Mouse (Mus musculus): ENCODE measurements around the gene Pla2g4b.

Pla2g4b gene

GRCm38 (mm10) chr2:120017599-120017998 is 15.6 kb upstream of the Pla2g4b start:
- DNase-seq = no peak

DNA sequence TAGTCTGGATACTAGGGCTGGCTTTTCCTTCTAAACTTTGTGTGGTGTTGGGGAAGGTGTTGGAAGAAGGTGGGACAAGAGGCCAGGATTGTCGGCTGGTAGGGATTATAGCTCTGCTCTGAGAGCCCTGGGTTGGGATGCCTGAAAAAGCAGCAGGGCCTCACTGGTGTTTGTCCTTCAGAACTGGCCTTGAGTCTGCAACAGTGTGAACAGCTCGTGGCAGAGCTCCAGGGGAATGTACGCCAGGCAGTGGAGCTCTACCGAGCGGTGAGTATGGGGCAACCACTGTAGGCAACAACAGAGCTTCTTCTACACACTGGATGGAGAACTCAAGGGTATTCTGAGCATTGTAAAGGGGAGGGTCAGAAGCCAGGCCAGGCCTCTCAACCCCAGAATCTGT is 8.9 kb upstream of the Pla2g4b start:
- DNase-seq = peak; percentile 22

DNA sequence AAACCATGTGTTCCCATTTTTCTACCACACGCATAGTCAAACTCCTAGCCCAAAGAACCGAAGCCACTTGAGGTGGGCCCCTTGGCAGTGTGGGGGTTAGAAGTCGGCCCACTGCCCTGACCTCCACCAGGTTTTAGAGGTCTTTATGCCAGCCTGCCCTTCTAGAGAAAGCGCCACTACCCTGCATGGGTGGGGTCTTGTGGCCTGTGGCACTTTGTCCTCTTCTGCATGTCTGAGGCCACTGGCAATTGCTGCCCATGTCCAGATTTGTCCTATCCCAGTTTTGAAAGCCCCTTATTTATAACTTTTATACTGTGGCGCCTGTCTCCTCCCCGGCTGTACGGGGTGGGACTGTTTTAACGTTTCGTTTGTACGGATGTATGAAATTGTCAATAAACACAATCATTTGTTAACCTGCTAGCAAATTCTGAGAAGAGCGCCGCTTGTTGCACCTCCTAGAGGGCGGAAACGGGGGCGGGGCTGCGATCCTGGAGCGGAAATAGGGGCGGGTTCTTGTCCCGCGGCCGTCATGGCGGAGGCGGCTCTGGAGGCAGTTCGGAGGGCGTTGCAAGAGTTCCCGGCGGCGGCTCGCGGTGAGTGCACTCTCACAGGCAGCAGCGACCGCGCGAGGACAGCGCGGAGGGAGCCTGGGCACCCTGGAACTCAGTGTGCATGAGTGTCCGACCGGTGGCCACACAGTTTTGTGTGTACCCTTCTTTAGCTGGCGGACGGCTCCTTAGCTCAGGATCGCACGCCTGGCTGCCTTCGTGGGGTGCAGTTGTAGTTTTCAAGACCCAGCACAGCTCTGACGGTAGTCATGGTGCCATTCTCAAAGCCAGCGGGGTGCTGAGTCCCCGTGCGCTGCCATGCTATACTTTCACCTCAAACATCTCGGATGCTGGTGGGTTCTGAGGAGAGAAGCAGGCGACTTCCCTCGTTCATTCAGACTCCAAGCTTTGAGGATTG is 6.0 kb upstream of the Pla2g4b start, which contains the start of the genes Jmjd7 and Gm28042:
Gene Jmjd7, plus strand, starts transcription at position 500 of the 966 bp plus-strand sequence.
Gene Gm28042, plus strand, starts transcription at position 510 of the 966 bp plus-strand sequence.
- DNase-seq = peak; percentile 85

DNA sequence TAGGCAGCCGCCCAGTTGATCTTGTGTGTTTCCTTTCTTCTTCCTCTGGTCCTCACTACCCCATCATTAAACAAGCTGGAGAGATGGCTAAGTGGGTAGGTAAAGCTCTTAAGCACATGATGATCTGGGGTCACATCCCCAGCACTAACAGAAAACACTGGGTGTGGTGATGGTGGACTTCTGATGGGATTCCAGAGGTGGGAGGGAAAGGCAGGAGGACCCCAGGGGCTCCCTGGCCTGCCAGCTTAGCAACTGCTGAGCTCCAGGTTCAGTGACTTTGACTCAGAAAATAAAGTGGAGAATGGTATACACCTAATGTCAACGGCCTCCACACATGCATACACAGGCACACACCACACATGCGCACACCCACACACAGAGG is 5.3 kb upstream of the Pla2g4b start:
- no peak for DNase-seq

DNA sequence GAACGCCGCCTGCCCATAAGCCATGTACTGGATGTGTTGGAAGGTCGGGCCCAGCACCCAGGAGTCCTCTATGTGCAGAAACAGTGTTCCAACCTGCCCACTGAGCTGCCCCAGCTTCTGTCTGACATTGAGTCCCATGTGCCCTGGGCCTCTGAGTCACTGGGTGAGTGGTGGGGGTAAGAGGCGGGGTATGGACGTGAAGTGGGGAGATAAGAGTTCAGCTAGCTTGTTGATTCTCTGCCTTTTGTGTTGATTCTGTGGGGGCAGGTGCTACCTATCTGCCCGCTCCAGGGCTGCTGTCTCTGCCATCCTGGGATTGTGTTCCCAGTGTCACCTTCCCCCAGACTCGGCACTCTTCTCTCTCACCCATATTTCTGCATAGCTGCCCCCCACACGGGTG is 2.8 kb upstream of the Pla2g4b start:
- no peak for DNase-seq

- DNase-seq = no peak
These were observed 509 bp downstream of the Pla2g4b start for GRCm38 (mm10) chr2:120033726-120034125.

GRCm38 (mm10) chr2:120037744-120038143 is 4.5 kb downstream of the Pla2g4b start:
- DNase-seq = no peak

- DNase-seq = no peak
These were observed 7.8 kb downstream of the Pla2g4b start for GRCm38 (mm10) chr2:120040991-120041390.

GRCm38 (mm10) chr2:120044101-120044603 is 10.9 kb downstream of the Pla2g4b start:
- peak; percentile 16 for DNase-seq

- DNase-seq = no peak
These were observed 11.5 kb downstream of the Pla2g4b start for GRCm38 (mm10) chr2:120044676-120045075.

- no peak for DNase-seq
These were observed 13.5 kb downstream of the Pla2g4b start for GRCm38 (mm10) chr2:120046486-120047310.

DNA sequence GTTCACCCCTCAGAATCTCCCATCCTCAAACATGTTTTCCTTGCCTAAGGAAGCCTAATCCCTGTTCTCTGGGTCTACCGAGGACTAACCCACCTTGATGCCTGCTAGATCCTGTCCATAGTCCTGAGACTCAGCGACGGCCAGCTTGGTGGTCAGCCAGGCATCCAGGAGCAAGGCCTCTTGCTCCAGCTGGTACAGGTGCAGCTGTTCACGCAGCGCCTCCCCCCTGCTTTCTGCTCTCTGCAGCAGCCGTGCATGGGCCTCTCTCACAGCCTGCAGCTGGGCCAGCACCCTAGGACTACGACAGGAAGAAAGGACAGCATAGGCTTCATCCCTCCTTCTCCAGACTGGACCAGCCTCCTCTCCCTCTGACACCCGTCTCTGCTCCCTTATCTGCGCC is 15.0 kb downstream of the Pla2g4b start:
- DNase-seq = no peak

DNA sequence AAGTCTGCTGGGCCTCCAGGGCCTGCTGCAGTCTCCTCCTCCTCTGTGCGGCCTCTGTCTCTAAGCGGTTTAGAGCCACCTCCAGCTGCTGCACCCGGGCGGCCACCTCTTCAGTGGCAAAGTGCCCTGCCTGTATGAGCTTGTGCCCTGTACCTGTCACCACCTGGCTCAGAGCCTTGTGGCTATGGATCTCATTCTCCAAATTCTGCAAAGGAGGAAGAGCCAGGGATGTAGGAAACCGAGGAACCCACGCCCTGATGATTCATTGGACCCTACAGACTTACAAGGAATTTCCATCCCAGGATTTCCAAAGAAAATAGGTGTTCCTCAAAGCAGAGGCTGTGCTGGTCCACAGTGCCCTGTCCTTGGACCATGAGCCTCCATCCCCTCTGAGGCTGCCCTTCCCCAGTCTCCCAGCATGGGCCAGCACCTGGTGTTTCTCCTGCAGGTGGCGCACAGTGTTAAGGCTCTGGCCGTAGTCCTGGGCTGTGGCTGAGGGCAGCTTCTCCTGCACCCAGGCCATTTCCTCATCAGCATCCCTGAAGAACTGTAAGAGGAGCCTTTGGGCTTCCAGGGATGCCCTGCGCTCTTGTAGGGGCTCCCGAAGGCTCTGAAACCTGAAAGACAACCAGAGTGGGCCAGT is 16.5 kb downstream of the Pla2g4b start:
- DNase-seq = peak; percentile 28

GRCm38 (mm10) chr2:120051405-120051804 is 18.2 kb downstream of the Pla2g4b start:
- no peak for DNase-seq

GRCm38 (mm10) chr2:120054771-120055552 is 21.7 kb downstream of the Pla2g4b start:
- no peak for DNase-seq

- DNase-seq = no peak
These were observed 22.7 kb downstream of the Pla2g4b start for GRCm38 (mm10) chr2:120055923-120056322.

DNA sequence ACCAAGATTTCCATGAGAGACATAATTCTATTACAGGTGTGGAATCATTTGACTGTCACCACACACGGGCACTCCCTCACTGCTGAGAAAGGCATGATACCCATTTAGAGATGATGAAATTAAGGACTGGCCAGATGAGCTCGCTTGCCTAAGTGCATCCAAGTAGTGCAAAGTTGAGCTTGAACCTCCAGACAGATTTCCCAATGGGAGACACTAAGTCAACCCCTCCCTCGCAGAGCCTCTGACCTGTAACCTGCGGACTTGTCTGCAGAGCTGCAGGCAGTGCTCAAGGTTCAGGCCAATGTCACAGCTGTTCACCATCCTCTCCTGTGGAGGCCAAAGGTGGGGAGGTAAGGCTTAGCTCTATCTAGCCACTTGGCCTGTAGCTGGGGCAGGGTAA is 25.6 kb downstream of the Pla2g4b start:
- no peak for DNase-seq

DNA sequence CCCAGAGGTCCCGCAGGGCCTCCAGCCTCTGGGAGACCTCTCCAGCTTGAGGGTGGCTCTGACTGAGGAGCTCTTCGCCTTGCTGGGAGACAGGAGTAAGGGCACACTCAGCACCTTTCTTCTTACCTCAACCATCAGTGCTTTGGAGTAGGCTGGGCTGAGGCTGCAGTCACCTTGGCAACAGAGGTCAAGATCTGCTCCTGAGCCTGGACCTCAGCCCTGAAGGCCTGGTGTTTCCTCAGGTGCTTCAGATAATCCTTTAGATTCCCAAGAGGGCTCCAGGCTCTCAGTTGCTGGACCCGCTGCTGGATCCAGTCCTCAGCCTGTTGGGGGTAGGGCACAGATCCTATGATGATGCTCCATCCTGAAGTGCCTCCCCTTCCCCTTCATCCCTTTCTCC is 26.2 kb downstream of the Pla2g4b start:
- DNase-seq = no peak

DNA sequence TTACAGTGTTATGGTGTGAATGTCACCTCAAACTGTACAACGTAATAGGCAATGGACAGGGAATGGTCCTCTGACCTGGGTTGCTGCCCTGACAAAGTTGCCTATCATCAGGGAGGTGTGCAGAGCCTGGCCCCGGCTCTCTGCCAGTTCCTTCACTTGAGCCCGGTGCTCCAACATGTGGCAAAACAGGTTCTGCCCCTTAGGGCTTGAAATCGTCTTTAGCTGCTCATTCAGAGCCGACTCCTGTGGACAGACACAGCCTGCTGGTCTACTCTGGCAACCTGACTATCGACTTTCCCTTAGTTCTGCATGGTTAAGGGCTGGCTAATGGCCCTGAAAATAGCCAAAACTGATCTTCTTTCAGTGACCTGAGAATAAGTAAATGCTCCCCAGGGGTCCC is 27.0 kb downstream of the Pla2g4b start:
- peak; percentile 67 for DNase-seq

- peak; percentile 65 for DNase-seq
These were observed 27.4 kb downstream of the Pla2g4b start for GRCm38 (mm10) chr2:120060651-120061050.

GRCm38 (mm10) chr2:120062248-120062647 is 29.0 kb downstream of the Pla2g4b start:
- peak; percentile 15 for DNase-seq

GRCm38 (mm10) chr2:120064639-120065038 is 31.4 kb downstream of the Pla2g4b start:
- DNase-seq = no peak
